Mouse (Mus musculus) lung, embryonic 16.5 days (tissue): ENCODE results near the gene Rnf157. TPM values are rescaled to one million over a fixed set of nuclear protein-coding genes. Genes with fewer than 3 reads are reported as not detected.
A peak's percentile ranks its signal among the peaks of the same experiment; 100 is the strongest.

Source experiments
- ATAC-seq: fragments of 200-750 bp; cut with Nextera tagmentation; 2 replicates; pipeline ENCODE4 v1.8.0; 2017; ENCODE audit warnings: low read depth, mild to moderate bottlenecking, moderate library complexity
- H3K27ac ChIP-seq: fragments of 300-500 bp; sonication (generic); 2 replicates; pipeline ENCODE4 v1.5.1; 2014; ENCODE audit warnings: mild to moderate bottlenecking, control low read depth, low read length
- H3K27me3 ChIP-seq: fragments of 300-500 bp; sonication (generic); 2 replicates; pipeline ENCODE4 v1.6.1; 2014; ENCODE audit warnings: low read depth, low read length, mixed read lengths; ENCODE audit not compliant: control insufficient read depth, insufficient read depth
- H3K36me3 ChIP-seq: fragments of 300-500 bp; sonication (generic); 2 replicates; pipeline ENCODE4 v1.6.1; 2014; ENCODE audit warnings: low read length; ENCODE audit not compliant: control insufficient read depth, insufficient read depth
- H3K4me1 ChIP-seq: fragments of 300-500 bp; sonication (generic); replicated peaks from 2 replicates; pipeline ENCODE4 v1.6.1; 2014; ENCODE audit warnings: low read length, mixed read lengths; ENCODE audit not compliant: control insufficient read depth, insufficient read depth
- H3K4me2 ChIP-seq: fragments of 300-500 bp; sonication (generic); 2 replicates; pipeline ENCODE4 v1.6.1; 2014; ENCODE audit warnings: low read depth, low read length, control low read depth
- H3K4me3 ChIP-seq: fragments of 300-500 bp; sonication (generic); 2 replicates; pipeline ENCODE4 v1.5.1; 2014; ENCODE audit warnings: mild to moderate bottlenecking, low read length, control low read depth
- H3K9ac ChIP-seq: fragments of 300-500 bp; sonication (generic); 2 replicates; pipeline ENCODE4 v1.6.1; 2014; ENCODE audit warnings: low read length, control low read depth
- H3K9me3 ChIP-seq: fragments of 300-500 bp; sonication (generic); 2 replicates; pipeline ENCODE4 v1.6.1; 2016; ENCODE audit warnings: low read length; ENCODE audit not compliant: control insufficient read depth
- WGBS: fragments of 180-500 bp; shearing (Covaris S2); extraction: QIAGEN DNeasy Blood & Tissue Kit; methylation state at CpG from one replicate; pipeline ENCODE4 v1.1.7; 2014; 5-methylcytosine and 5-hydroxymethylcytosine counted together
- polyA plus RNA-seq: library from polyadenylated mRNA; unstranded; fragments of >200 nt; fragmentation: Nextera tagmentation; extraction: Ambion mirVana; gene quantifications from 2 replicates; pipeline ENCODE4 v1.2.1, GENCODE M21; 2015

Rnf157 gene
- polyA plus RNA-seq, 1 experiment from 2014 or later = 3.5 TPM

GRCm38 (mm10) chr11:116409008-116409407 is 3.8 kb downstream of the Rnf157 start:
- peaks cover 11% of the 10 kb centered on the region for H3K4me1 ChIP-seq
- no peak for ATAC-seq
- H3K27me3 ChIP-seq = no peaks in the 10 kb centered on the region
- H3K4me2 ChIP-seq = no peak overlapping the region
- H3K9ac ChIP-seq = no peak overlapping the region
- H3K9me3 ChIP-seq = no peaks in the 10 kb centered on the region
- no peak overlapping the region for H3K4me3 ChIP-seq
- H3K36me3 ChIP-seq = no peaks in the 10 kb centered on the region
- H3K27ac ChIP-seq = no peak overlapping the region
- WGBS = 84% methylated on average over 3 of the region's 3 CpGs

- no peak for ATAC-seq
- H3K9me3 ChIP-seq = no peaks in the 10 kb centered on the region
- H3K27me3 ChIP-seq = no peaks in the 10 kb centered on the region
- WGBS = 85% methylated on average over 16 of the region's 16 CpGs
- H3K9ac ChIP-seq = no peak overlapping the region
- H3K4me1 ChIP-seq = no peaks in the 10 kb centered on the region
- H3K36me3 ChIP-seq = peaks cover 2% of the 10 kb centered on the region; the same call in 1 of the 2 replicates
- no peak overlapping the region for H3K4me2 ChIP-seq
- H3K4me3 ChIP-seq = no peak overlapping the region
- no peak overlapping the region for H3K27ac ChIP-seq
Observed at GRCm38 (mm10) chr11:116406231-116406728, 6.6 kb downstream of the Rnf157 start.

DNA sequence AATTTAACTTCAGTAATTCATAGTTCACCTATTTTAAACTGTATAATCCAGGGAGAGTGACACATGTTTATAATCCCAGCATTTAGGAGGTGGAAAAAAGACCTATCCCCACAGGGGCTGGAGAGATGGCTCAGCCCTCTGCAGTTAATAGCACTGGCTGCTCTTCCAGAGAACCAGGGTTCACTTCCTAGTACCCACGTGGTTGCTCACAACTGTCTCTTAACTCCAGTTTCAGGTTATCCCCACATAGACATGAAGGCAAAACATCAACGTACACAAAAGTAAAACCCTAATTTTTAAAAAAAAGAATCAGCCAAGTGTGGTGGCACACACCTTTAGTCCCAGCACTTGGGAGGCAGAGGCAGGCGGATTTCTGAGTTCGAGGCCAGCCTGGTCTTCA is 7.2 kb downstream of the Rnf157 start:
- Histone ChIP-seq H3K4me1 (no peaks in the 10 kb centered on the region), H3K9me3 (no peaks in the 10 kb centered on the region), H3K36me3 (peaks cover 2% of the 10 kb centered on the region; the same call in 1 of the 2 replicates), H3K27me3 (no peaks in the 10 kb centered on the region), H3K4me2 (no peak overlapping the region), H3K9ac (no peak overlapping the region), H3K27ac (no peak overlapping the region), H3K4me3 (no peak overlapping the region)
- no peak for ATAC-seq
- WGBS = 85% methylated on average over 4 of the region's 4 CpGs

DNA sequence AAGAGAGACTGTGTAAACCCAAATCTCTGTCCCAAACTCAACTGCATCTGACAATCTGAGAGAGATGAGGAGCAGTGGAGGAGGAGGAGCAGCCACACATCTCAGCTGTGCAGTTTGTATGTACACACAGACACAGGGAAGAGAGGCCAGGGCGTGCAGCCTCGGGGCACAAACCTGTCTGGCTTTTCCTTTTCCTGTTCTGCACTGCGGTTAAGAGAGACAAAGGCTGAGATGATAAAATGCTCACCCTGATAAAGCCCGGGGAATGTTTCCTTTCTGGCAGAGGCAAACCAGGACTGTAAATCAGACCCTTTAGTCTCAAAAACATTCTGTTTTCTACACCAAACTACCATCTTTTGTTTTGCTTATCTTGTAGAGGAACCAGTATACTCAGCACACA is 12.3 kb downstream of the Rnf157 start:
- H3K4me3 ChIP-seq = no peak overlapping the region
- peaks cover 2% of the 10 kb centered on the region; the same call in 1 of the 2 replicates for H3K36me3 ChIP-seq
- no peak overlapping the region for H3K4me2 ChIP-seq
- H3K27ac ChIP-seq = no peak overlapping the region
- no peaks in the 10 kb centered on the region for H3K9me3 ChIP-seq
- no peaks in the 10 kb centered on the region for H3K27me3 ChIP-seq
- H3K9ac ChIP-seq = no peak overlapping the region
- peaks cover 2% of the 10 kb centered on the region; the same call in 1 of the 2 replicates for H3K4me1 ChIP-seq
- WGBS = 23% methylated on average over 4 of the region's 4 CpGs
- ATAC-seq = no peak

GRCm38 (mm10) chr11:116398348-116398677 is 14.5 kb downstream of the Rnf157 start:
- ATAC-seq = no peak
- H3K27me3 ChIP-seq = no peaks in the 10 kb centered on the region
- H3K4me2 ChIP-seq = no peak overlapping the region
- peaks cover under 1% of the 10 kb centered on the region; the same call in 1 of the 2 replicates for H3K36me3 ChIP-seq
- H3K27ac ChIP-seq = no peak overlapping the region
- no peak overlapping the region for H3K4me3 ChIP-seq
- peak overlapping the region; percentile 30; the same call in 1 of the 2 replicates for H3K9ac ChIP-seq
- peaks cover 2% of the 10 kb centered on the region; the same call in 1 of the 2 replicates for H3K4me1 ChIP-seq
- WGBS = 82% methylated on average over 11 of the region's 11 CpGs
- H3K9me3 ChIP-seq = no peaks in the 10 kb centered on the region

DNA sequence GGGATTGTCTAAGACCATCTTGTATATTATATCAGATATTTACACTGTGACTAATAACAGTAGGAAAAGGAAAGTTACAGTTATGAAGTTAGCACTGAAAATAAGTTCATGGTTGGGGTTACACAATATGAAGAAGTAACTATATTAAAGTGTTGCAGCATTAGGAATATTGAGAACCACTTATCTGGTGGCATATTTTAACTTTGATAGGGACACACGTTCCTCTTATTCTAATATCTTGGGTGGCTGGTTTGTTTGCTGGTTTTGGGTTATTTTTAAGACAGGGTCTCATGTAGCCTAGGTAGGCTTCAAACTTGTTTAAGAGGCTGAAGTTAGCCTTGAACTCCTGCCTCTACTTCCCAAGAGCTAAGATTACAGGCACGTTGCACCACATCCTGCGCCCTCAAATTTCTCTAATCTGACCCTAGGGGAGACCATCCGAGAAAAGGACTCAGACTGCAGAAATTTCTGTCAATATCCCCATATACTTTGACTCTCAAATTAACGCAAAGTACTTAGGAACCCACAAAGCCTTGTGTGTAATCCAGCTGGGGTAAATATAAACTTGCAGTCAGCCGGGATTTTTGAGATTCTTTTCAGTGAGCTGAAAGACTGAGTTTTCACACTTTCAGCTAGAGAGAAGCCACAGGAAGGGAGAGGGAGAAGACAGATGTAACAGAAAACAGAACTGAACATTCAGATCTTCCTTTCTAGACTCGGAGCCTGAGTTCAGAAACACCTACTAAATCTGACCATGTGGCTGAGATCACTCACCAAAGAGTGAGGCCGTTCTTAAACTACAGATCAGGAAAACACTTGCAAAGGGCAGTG is 15.1 kb downstream of the Rnf157 start:
- 44% methylated on average over 8 of the region's 8 CpGs for whole genome bisulfite sequencing
- H3K27ac ChIP-seq = no peak overlapping the region
- H3K4me1 ChIP-seq = peaks cover 2% of the 10 kb centered on the region; the same call in 1 of the 2 replicates
- no peaks in the 10 kb centered on the region for H3K9me3 ChIP-seq
- no peaks in the 10 kb centered on the region for H3K27me3 ChIP-seq
- H3K4me3 ChIP-seq = no peak overlapping the region
- no peaks in the 10 kb centered on the region for H3K36me3 ChIP-seq
- peak overlapping the region; percentile 30; the same call in 1 of the 2 replicates for H3K9ac ChIP-seq
- H3K4me2 ChIP-seq = no peak overlapping the region
- ATAC-seq = no peak

DNA sequence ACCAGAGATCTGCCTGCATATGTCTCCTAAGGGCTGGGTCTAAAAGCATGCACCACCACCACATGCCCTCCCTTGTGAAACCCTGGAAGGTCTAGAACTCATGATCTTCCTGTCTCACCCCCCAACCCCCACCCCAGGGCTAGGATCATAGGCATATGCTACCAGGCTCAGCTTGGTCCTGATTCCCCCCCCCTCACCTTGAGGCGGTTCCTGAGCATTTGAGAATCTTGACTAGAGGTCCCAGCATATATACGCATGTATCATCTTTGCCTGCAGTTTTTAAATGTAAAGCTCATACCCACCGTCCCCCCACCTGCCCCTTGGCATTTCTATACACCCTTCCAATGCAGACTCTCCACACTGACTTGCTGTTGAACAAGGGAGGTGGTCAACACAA is 15.9 kb downstream of the Rnf157 start:
- H3K36me3 ChIP-seq = no peaks in the 10 kb centered on the region
- H3K9me3 ChIP-seq = no peaks in the 10 kb centered on the region
- H3K4me2 ChIP-seq = no peak overlapping the region
- no peak overlapping the region for H3K27ac ChIP-seq
- 96% methylated on average over 3 of the region's 3 CpGs for WGBS
- no peak overlapping the region for H3K9ac ChIP-seq
- no peaks in the 10 kb centered on the region for H3K27me3 ChIP-seq
- H3K4me1 ChIP-seq = peaks cover 2% of the 10 kb centered on the region; the same call in 1 of the 2 replicates
- ATAC-seq = no peak; the same call in 1 of the 2 replicates
- H3K4me3 ChIP-seq = no peak overlapping the region

- Histone ChIP-seq H3K4me1 (peaks cover 2% of the 10 kb centered on the region; the same call in 1 of the 2 replicates), H3K36me3 (no peaks in the 10 kb centered on the region), H3K27me3 (no peaks in the 10 kb centered on the region), H3K9ac (no peak overlapping the region), H3K4me3 (no peak overlapping the region), H3K9me3 (no peaks in the 10 kb centered on the region), H3K4me2 (no peak overlapping the region), H3K27ac (peak overlapping the region; percentile 5; the same call in 1 of the 2 replicates)
- WGBS = 60% methylated on average over 11 of the region's 11 CpGs
- ATAC-seq = peak; percentile 41; the same call in 1 of the 2 replicates
Observed at GRCm38 (mm10) chr11:116396276-116396933, 16.4 kb downstream of the Rnf157 start.

- ATAC-seq = no peak
Observed at GRCm38 (mm10) chr11:116394769-116395168, 18.1 kb downstream of the Rnf157 start.

More at GRCm38 (mm10) chr11:116394769-116395168, 18.1 kb downstream of the Rnf157 start:
- H3K4me3 ChIP-seq = no peak overlapping the region
- 0 out of 2 replicates have a peak overlapping the region, but pooled peaks have one; percentile 1 for H3K9ac ChIP-seq
- H3K27me3 ChIP-seq = no peaks in the 10 kb centered on the region
- H3K4me2 ChIP-seq = no peak overlapping the region
- no peaks in the 10 kb centered on the region for H3K36me3 ChIP-seq
- no peak overlapping the region for H3K27ac ChIP-seq
- H3K9me3 ChIP-seq = no peaks in the 10 kb centered on the region
- WGBS = 66% methylated on average over 4 of the region's 4 CpGs
- peaks cover 2% of the 10 kb centered on the region; the same call in 1 of the 2 replicates for H3K4me1 ChIP-seq
